Mouse (Mus musculus): Measurements from ENCODE around the gene Ncoa7. TPM values are rescaled to one million over a fixed set of nuclear protein-coding genes. Genes with fewer than 3 reads are reported as not detected.
A peak's percentile ranks its signal among the peaks of the same experiment; 100 is the strongest.

Gene Ncoa7
- polyA plus RNA-seq, 1 experiment from 2014 or later, result 8.7 TPM

DNA sequence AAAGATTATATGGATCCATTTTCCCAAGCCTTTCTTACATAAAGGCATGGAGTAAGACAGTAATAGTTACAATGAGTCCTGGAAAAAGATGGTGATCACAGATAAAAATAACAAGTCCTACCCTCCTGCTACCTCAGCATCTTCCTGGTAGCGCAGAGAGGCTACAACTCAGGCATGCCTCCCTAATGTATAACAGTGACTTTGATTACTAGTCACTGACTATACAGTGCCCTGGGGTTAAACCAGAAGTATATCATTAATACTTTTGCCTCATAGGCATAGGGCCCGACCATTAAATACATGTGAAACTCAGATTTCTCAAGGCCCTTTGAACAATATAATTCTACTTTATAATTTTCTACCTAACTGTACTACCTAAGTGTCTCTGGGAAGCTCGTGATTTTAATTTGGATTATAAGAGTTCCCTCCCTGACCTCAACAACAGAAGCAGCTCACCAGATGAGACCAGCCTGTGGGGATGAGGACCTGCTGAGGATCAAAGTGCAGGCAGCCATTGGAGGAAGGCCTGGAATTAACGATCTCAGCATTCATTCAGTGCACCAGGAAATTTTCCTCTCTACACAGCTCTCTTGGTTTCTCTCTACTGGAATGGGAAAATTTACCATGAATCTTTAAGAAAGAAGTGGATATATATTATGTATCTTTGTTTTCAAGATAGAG lies 40.7 kb downstream of the Ncoa7 start:
- ATAC-seq (ENCODE audit: insufficient number of reproducible peaks, low FRiP score), result no peak
- H3K4me2 ChIP-seq, result no peak overlapping the region
- peaks cover 6% of the 10 kb centered on the region; the same call in 1 of the 2 replicates for H3K4me1 ChIP-seq (replicated peaks)
- peak overlapping the region; percentile 67; the same call in 1 of the 2 replicates for H3K27ac ChIP-seq (ENCODE audit: poor library complexity, severe bottlenecking)
- WGBS, result 84% methylated on average over 4 of the region's 4 CpGs
- no peaks in the 10 kb centered on the region for H3K27me3 ChIP-seq (replicated peaks)
- H3K9ac ChIP-seq, result no peak overlapping the region
- H3K4me3 ChIP-seq, result no peak overlapping the region
- no peaks in the 10 kb centered on the region for H3K9me3 ChIP-seq (replicated peaks)
- peaks cover 6% of the 10 kb centered on the region for H3K36me3 ChIP-seq

DNA sequence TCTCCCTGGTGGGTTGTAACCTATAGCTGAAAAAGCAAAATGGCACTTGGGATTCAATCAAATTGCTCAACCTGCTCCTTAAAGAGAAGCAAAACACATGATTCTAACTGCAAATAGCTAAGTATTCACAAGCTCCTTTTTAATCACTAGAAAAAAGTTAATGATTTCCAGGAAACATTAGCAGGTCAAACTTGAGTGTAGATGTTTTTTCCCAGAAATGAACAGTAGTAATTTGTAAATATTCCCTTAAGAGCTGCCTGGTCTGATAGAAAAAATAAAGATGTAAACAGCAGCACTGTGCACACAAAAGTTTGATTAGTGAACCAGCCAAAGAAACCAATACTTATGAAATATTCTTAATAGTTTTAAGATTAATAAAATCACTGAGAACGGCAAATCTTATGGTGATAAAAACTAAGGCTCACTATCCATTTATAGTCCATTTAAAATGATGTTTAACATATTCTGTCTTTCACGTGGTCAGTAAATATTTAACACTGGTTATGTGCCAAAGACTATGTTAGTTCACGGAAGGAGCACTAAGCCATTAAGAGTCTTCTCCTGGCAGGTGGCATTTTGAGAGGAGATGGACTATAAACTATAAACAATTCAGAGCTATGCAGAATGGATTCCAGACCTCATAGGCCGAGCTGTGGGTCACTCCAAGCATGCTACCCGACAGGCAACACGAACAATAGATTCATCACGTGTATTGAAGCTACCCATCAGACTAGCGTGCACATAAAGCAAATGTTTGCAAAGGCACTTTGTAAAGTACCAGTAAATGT lies 43.6 kb downstream of the Ncoa7 start:
- WGBS, result 89% methylated on average over 8 of the region's 8 CpGs
- H3K4me2 ChIP-seq, result no peak overlapping the region
- ATAC-seq (ENCODE audit: insufficient number of reproducible peaks, low FRiP score), result no peak

DNA sequence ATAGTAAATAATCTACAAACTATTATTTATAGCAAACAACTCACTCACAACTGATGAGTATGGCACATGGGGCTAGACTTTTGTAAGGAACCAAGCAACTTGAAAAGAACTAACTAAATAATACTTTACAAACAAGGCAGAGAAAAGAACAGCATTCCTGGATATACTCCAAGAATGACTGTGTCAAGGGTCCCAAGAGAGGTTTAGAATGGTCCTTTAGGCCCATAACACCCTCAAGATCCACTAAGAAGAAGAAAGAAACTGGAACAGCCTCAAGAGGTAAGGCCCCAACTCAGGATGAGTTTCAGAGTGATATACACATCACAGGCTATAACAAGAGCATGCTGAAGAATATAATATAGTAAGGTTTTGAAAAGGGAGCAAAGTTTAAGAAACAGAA lies 47.1 kb downstream of the Ncoa7 start:
- no peak overlapping the region for H3K4me2 ChIP-seq
- H3K36me3 ChIP-seq, result no peaks in the 10 kb centered on the region
- ATAC-seq (ENCODE audit: insufficient number of reproducible peaks, low FRiP score), result no peak
- no peaks in the 10 kb centered on the region for H3K9me3 ChIP-seq (replicated peaks)
- H3K27me3 ChIP-seq (replicated peaks), result no peaks in the 10 kb centered on the region
- H3K4me1 ChIP-seq (replicated peaks), result peaks cover 8% of the 10 kb centered on the region
- H3K27ac ChIP-seq (ENCODE audit: poor library complexity, severe bottlenecking), result no peak overlapping the region
- H3K9ac ChIP-seq, result no peak overlapping the region
- no peak overlapping the region for H3K4me3 ChIP-seq

More for the DNA sequence above, 43.6 kb downstream of the Ncoa7 start:
- Histone ChIP-seq H3K9me3 (replicated peaks) (no peaks in the 10 kb centered on the region), H3K27ac (ENCODE audit: poor library complexity, severe bottlenecking) (no peak overlapping the region), H3K4me1 (replicated peaks) (peaks cover 14% of the 10 kb centered on the region), H3K27me3 (replicated peaks) (no peaks in the 10 kb centered on the region), H3K36me3 (no peaks in the 10 kb centered on the region), H3K4me3 (no peak overlapping the region), H3K9ac (no peak overlapping the region)

DNA sequence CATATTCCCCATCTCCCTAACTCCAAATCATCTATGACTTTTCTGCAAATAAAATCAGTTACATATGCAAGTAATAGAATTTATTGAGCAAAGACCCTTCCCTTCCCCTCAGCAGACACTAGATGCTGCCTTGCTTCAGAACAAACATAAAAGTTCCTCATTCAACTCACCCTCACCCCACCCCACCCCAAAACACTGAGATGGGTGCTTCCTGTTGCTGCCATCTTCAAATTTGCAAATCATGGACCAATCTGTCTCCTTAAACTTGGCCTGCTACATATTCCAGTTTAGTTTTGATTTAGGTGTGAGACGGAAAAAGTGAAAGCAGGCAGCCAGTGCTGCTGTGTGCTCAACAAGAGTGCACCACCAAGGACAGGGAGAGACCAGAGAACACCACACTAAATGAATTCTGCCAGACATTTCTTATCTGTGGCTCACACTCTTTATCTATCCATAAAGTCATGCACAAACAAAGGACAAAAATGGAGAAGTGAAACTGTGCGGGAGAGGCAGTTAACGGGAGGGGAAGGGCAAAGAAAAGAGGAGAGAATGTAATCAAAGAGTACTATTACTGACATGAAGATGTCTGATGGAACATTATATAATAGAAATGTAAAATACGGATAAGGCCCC lies 48.2 kb downstream of the Ncoa7 start:
- H3K4me3 ChIP-seq, result peak overlapping the region; percentile 12; the same call in 1 of the 2 replicates
- peaks cover 8% of the 10 kb centered on the region for H3K4me1 ChIP-seq (replicated peaks)
- peak overlapping the region; percentile 17; the same call in 1 of the 2 replicates for H3K27ac ChIP-seq (ENCODE audit: poor library complexity, severe bottlenecking)
- WGBS, result 21% methylated on average over 4 of the region's 4 CpGs
- peak overlapping the region; percentile 48 for H3K4me2 ChIP-seq
- 0 out of 2 replicates have a peak overlapping the region, but pooled peaks have one; percentile 11 for H3K9ac ChIP-seq
- no peaks in the 10 kb centered on the region for H3K9me3 ChIP-seq (replicated peaks)
- H3K36me3 ChIP-seq, result no peaks in the 10 kb centered on the region
- peak; percentile 51; the same call in 1 of the 2 replicates for ATAC-seq (ENCODE audit: insufficient number of reproducible peaks, low FRiP score)
- H3K27me3 ChIP-seq (replicated peaks), result no peaks in the 10 kb centered on the region

DNA sequence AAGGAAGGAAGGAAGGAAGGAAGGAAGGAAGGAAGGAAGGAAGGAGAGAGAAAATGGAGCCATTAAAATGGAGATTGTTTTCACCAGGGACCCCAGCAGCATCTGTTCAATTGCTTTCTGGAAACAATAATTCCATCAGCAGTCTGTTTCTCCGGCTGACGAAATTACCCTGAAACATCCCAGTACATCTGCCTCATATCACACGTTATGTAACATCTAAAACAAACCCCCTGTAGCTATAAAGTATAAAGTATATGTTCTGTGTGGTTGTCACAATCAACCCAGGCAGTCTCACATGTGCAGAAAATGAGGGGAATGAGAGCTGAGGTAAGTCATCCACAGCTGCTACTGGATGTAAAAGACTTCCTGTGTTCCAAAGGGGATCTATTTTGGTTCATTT lies 49.0 kb downstream of the Ncoa7 start:
- Histone ChIP-seq H3K36me3 (no peaks in the 10 kb centered on the region), H3K27me3 (replicated peaks) (no peaks in the 10 kb centered on the region), H3K9ac (no peak overlapping the region), H3K4me3 (no peak overlapping the region), H3K4me1 (replicated peaks) (peaks cover 8% of the 10 kb centered on the region), H3K4me2 (no peak overlapping the region), H3K9me3 (replicated peaks) (no peaks in the 10 kb centered on the region), H3K27ac (ENCODE audit: poor library complexity, severe bottlenecking) (no peak overlapping the region)
- no peak for ATAC-seq (ENCODE audit: insufficient number of reproducible peaks, low FRiP score)
- whole genome bisulfite sequencing, result 83% methylated on average over 3 of the region's 3 CpGs

- H3K4me3 ChIP-seq, result no peak overlapping the region
- no peaks in the 10 kb centered on the region for H3K36me3 ChIP-seq
- 84% methylated on average over 3 of the region's 3 CpGs for WGBS
- no peak overlapping the region for H3K9ac ChIP-seq
- no peaks in the 10 kb centered on the region for H3K27me3 ChIP-seq (replicated peaks)
- ATAC-seq (ENCODE audit: insufficient number of reproducible peaks, low FRiP score), result no peak
- no peak overlapping the region for H3K27ac ChIP-seq (ENCODE audit: poor library complexity, severe bottlenecking)
- no peaks in the 10 kb centered on the region for H3K9me3 ChIP-seq (replicated peaks)
- peaks cover 8% of the 10 kb centered on the region for H3K4me1 ChIP-seq (replicated peaks)
- H3K4me2 ChIP-seq, result no peak overlapping the region
Observed at GRCm38 (mm10) chr10:30752485-30752884, 50.6 kb downstream of the Ncoa7 start.

DNA sequence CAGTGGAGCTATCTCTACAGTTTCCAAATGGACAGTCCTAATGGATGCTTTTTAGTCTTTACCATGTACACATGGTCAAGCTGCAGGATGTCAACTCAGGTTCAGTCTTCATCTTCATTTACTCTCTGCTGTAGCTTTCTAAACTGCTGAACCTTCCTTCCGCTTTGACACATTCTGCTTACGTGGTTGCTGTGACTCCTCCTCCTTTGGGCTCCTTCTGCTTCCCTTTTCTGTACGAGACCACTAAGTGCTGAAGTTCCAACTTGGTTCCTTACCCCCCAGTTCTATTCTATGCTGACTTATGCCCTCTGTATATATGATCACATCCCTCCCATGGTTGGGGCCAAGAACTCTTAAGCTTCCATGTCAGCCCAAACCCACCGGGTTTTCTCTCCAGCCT lies 51.5 kb downstream of the Ncoa7 start:
- 82% methylated on average over 4 of the region's 4 CpGs for WGBS
- Histone ChIP-seq H3K36me3 (no peaks in the 10 kb centered on the region), H3K4me1 (replicated peaks) (peaks cover 8% of the 10 kb centered on the region), H3K27me3 (replicated peaks) (no peaks in the 10 kb centered on the region), H3K9ac (no peak overlapping the region), H3K4me3 (no peak overlapping the region), H3K27ac (ENCODE audit: poor library complexity, severe bottlenecking) (no peak overlapping the region), H3K4me2 (no peak overlapping the region), H3K9me3 (replicated peaks) (no peaks in the 10 kb centered on the region)
- ATAC-seq (ENCODE audit: insufficient number of reproducible peaks, low FRiP score), result no peak

GRCm38 (mm10) chr10:30749807-30750206 lies 53.3 kb downstream of the Ncoa7 start:
- H3K4me3 ChIP-seq, result no peak overlapping the region
- no peak overlapping the region for H3K4me2 ChIP-seq
- H3K27ac ChIP-seq (ENCODE audit: poor library complexity, severe bottlenecking), result no peak overlapping the region
- H3K27me3 ChIP-seq (replicated peaks), result no peaks in the 10 kb centered on the region
- no peak overlapping the region for H3K9ac ChIP-seq
- no peaks in the 10 kb centered on the region for H3K36me3 ChIP-seq
- 62% methylated on average over 4 of the region's 4 CpGs for WGBS
- peak; percentile 90 for ATAC-seq (ENCODE audit: insufficient number of reproducible peaks, low FRiP score)
- H3K9me3 ChIP-seq (replicated peaks), result no peaks in the 10 kb centered on the region
- H3K4me1 ChIP-seq (replicated peaks), result peaks cover 1% of the 10 kb centered on the region

GRCm38 (mm10) chr10:30745238-30745974 lies 57.7 kb downstream of the Ncoa7 start:
- Histone ChIP-seq H3K4me2 (no peak overlapping the region), H3K27ac (ENCODE audit: poor library complexity, severe bottlenecking) (no peak overlapping the region), H3K9ac (no peak overlapping the region), H3K9me3 (replicated peaks) (no peaks in the 10 kb centered on the region), H3K4me3 (no peak overlapping the region), H3K27me3 (replicated peaks) (no peaks in the 10 kb centered on the region), H3K4me1 (replicated peaks) (no peaks in the 10 kb centered on the region), H3K36me3 (0 out of 2 replicates have a peak, but pooled peaks cover 3% of the 10 kb centered on the region)
- peak; percentile 64; the same call in 1 of the 2 replicates for ATAC-seq (ENCODE audit: insufficient number of reproducible peaks, low FRiP score)
- WGBS, result 86% methylated on average over 3 of the region's 3 CpGs

DNA sequence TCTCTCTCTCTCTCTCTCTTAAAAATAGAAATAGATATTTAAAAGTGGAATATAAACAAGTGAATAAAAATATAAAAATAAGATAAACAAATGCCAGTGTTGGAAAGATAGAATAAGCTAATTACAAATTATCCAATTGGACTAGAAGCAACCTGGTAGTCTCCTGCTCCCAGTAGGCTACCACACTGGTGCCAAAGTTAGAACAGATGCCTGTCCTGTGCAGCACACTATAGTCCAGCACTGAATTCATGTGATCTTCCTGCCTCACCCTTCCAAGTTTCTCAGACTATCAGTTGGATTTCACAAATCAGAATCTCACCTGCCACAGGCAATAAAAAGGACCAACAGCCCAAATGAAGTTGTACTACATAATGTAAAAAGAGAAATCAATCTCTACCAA lies 59.9 kb downstream of the Ncoa7 start:
- 0 out of 2 replicates have a peak, but pooled peaks cover 3% of the 10 kb centered on the region for H3K36me3 ChIP-seq
- no peak overlapping the region for H3K27ac ChIP-seq (ENCODE audit: poor library complexity, severe bottlenecking)
- ATAC-seq (ENCODE audit: insufficient number of reproducible peaks, low FRiP score), result no peak
- no peak overlapping the region for H3K9ac ChIP-seq
- no peaks in the 10 kb centered on the region for H3K9me3 ChIP-seq (replicated peaks)
- no peaks in the 10 kb centered on the region for H3K4me1 ChIP-seq (replicated peaks)
- no peak overlapping the region for H3K4me2 ChIP-seq
- H3K27me3 ChIP-seq (replicated peaks), result no peaks in the 10 kb centered on the region
- H3K4me3 ChIP-seq, result no peak overlapping the region
